Mouse (Mus musculus) CD4-positive, CD25-positive, alpha-beta regulatory T cell, adult 2 months (primary cell): ENCODE data around the gene Smap2.
A peak's percentile ranks its signal among the peaks of the same experiment; 100 is the strongest.

Source experiments
- DNase-seq: peaks from one replicate; pipeline ENCODE4 v3.0.0-alpha.2; 2012; ENCODE audit warnings: low read depth, low spot score

The Smap2 gene

DNA sequence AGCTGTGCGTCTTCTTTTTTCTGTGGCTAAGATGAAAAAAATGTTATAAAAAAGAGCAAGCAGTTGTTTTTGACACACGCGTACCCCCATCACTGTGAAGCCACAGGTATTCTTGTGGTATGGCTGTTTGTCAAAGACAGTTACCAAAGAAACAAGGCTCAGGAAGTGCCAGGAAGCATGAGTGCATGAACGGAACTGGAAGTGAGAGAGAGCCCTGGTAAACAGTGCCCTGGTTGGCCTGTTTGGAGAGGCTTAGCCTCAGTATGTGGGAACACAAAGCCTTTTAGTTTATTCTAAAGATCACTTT, 41.7 kb downstream of the Smap2 start:
- DNase-seq, result peak; percentile 73

- peak; percentile 62 for DNase-seq
Observed at GRCm38 (mm10) chr4:120974711-120975427, 42.2 kb downstream of the Smap2 start.

GRCm38 (mm10) chr4:120971842-120972241, 45.2 kb downstream of the Smap2 start:
- DNase-seq, result no peak

GRCm38 (mm10) chr4:120969382-120970146, 47.5 kb downstream of the Smap2 start:
- DNase-seq, result peak; percentile 49

DNA sequence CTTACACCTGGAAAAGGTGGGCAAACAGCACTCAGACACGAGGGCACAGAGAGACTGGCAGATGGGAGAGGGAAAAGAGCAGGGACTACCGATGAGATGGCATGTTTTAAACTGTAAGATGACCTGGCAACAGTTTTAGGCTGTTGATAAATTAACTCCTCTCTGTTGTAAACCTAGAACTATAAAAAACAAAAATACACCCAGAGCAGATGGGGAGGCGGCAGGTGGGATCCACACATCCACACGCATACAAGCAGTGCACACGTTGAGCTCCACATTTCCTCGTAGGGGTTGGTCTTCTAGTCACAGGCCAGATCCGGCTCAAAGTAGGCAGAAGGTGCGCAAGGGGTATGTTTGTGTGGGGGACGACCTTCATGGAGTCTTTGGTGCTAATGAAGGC, 48.6 kb downstream of the Smap2 start:
- no peak for DNase-seq

GRCm38 (mm10) chr4:120955586-120955985, 61.5 kb downstream of the Smap2 start:
- no peak for DNase-seq

DNA sequence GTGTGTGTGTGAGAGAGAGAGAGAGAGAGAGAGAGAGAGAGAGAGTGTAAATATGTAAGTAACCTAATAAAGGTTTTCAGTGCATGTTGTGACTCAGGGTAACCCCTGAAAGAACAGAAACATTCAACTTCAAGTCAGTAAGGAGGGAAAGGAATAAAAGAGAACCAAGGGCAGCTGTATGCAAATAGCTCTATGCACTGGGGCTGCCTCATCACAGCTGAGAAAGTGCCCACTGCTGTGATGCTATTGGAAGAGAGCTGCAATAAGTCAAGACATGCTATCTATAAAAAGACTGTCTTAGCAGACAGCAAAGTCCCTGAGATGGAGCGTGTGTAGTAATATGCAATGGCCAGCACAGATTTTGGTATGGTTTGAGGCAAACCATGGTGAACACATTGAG, 63.4 kb downstream of the Smap2 start:
- DNase-seq, result no peak

GRCm38 (mm10) chr4:120953038-120953437, 64.0 kb downstream of the Smap2 start:
- DNase-seq, result peak; percentile 11

DNA sequence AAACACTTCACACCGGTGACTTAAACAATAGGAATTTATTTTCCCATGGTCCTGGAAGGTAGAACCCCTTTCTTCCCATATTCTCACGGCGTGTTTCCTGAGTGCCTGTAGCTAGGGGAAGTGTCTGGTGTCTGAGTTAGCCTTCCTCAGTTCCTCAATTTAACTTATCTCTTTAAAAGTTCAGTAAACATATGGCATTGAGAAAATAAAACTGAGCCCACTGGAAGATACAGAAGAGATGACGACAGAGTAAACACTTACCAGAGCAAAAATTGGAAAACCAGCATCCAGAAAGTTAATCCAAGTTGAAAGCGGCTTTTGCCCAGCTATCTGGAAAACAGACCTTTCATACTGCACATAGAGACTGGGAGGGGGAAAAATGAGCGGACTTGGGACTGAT, 64.9 kb downstream of the Smap2 start:
- peak; percentile 22 for DNase-seq

DNA sequence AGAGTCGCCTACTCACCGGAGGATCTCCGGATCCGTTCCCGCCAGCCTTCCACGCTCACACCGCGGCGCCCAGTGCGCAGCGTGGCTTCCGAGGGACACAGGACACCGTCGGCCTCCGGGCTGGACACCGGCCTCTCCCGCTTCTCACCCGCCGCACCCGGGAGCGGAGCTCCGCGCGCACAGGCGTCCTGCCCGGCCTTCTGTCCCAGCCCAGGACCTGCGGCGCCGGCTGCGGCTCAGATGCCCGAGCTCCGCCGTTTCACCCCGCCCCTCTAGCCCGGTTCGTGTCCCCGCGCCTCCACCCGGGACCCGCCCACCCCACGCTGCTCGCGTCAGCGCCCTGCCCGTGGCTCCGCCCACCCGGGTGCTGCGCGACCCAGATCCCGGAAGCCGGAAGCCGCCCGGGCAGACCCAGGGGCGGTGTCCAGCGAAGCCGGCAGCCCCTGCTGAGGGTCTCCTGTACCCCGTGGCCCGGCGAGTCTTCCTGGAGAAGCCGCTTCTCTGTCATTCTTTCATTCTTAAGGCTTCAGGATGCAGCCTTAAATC, 65.5 kb downstream of the Smap2 start, which contains the start of gene Zfp69:
Gene Zfp69, minus strand, starts transcription at position 272 of the 546 bp plus-strand sequence.
- DNase-seq, result peak; percentile 96

- peak; percentile 22 for DNase-seq
Observed at GRCm38 (mm10) chr4:120950763-120951427, 66.2 kb downstream of the Smap2 start.

DNA sequence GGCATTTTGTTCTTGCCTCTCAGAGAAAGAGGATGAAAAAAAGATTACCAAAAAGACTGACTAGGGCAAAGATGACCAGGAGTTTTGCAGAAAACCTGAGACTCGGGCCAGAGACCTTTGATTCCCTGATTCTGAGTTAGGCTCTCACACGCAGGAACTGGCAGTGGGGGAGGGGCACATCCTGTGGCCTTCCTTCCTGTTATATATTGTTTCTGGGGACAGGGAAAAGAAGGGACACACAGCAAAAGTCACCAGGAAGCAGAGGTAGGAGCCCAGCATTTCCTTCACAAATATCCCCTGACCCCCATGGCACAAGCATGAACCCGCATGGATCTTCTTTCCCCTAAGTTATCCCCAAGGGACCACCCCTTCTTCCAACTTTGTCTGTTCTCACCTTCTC, 68.1 kb downstream of the Smap2 start:
- no peak for DNase-seq

DNA sequence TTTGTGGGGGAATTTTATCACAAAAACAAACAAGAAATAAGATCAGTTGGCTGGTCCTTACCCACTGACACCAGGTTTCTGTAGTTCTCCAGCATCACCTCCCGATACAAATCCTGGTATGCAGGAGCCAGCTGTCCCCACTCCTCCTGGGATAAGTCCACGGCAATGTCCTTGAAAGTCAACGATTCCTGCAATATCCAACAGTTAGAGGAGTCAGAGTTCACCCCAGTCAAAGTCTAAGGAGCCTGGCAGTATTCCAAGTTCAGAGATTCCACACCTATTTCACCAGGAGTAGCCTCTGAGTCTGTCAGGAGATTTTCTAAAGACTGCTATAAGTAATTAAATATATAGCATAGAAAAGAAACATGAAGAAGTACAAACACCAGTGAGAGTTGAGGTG, 82.0 kb downstream of the Smap2 start:
- DNase-seq, result no peak

GRCm38 (mm10) chr4:120930736-120931135, 86.3 kb downstream of the Smap2 start:
- DNase-seq, result no peak

DNA sequence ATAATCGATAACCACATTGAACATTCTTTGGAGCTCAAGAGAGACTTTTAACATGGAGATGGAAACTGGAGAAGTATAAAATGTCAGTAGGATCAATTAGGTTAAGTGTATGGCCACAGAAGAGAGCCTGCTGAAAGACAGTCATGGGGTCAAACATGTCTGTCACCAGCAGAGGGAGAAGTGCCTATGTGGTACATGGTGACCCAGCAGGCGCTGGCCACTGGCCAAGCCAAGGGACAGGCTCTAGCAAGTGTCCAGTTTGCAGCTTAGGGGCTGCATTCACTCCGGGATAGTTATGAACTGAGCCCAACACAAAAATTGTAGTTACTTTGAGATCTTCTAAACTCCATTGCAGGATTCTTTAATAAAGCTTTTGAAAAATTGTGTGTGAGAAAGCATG, 88.4 kb downstream of the Smap2 start:
- no peak for DNase-seq

DNA sequence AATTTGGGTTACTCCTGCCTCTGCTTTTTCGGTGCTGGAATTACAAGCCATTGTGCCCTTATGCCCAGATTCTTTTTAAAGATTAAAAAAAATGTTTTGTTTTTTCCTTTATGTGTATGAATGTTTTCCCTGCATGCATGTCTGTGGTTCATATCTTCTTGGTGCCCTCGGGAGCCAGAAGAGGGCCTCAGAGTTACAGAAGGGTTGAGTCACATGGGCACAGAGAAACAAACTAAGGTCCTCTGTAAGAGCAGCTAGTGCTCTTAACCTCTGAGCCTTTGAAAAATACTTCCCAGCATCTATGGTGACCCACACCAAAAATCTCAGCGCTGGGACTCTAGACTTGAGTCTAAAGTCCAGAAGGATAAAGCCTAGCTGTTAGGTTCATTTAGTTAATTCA, 91.7 kb downstream of the Smap2 start:
- peak; percentile 70 for DNase-seq

DNA sequence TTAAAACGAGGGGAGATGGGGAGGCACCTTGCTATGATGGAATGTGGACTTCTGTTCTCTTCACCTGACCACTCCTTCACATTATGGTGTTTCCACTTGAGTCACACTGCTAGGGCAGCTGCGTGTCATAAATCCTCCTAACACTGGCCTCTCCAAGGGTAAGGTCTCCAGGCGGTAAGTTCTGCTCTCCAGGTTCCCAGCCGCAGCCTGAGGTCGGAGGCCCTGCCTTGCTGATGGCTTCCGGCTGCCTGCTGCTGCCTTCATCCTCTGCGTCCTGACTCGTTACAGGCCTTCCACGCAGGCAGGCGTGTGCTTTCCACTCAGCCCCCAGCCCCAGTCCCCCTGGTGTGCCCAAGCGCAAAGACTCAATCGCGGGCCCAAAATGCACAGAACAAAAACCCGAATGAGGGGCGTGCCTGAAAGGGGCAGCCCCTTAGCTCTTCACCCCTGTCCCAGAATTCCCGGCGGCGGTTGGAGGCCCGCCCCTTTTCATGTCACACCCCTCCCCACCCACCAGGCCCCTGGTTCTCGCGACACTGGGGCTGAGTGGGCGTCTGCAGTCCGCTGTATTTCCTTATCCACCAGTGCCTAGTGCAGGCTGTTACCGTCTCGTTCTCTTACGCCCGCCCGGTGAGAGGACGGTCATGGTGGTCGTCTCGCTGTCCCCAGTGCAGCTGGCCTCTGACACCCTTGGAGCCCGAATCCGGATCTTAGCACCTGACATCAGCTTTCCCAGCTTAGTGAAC, 92.3 kb downstream of the Smap2 start, which contains the start of gene Exo5:
Gene Exo5, minus strand, starts transcription at position 464 of the 746 bp plus-strand sequence.
- peak; percentile 95 for DNase-seq

GRCm38 (mm10) chr4:120921461-120921860, 95.6 kb downstream of the Smap2 start:
- DNase-seq, result no peak
